Mouse (Mus musculus) activated CD4-positive, CD25-positive, alpha-beta regulatory T cell, adult 9 weeks (primary cell): ENCODE results near the gene Mnt. TPM values are rescaled to one million over a fixed set of nuclear protein-coding genes. Genes with fewer than 3 reads are reported as not detected.

ENCODE experiments used
- polyA plus RNA-seq: library from polyadenylated mRNA; unstranded; fragments of 100-300 nt; shearing (Covaris generic); gene quantifications from one replicate; pipeline ENCODE4 v1.2.1, GENCODE M21; 2017

The Mnt gene
- polyA plus RNA-seq, result 7.1 TPM

DNA sequence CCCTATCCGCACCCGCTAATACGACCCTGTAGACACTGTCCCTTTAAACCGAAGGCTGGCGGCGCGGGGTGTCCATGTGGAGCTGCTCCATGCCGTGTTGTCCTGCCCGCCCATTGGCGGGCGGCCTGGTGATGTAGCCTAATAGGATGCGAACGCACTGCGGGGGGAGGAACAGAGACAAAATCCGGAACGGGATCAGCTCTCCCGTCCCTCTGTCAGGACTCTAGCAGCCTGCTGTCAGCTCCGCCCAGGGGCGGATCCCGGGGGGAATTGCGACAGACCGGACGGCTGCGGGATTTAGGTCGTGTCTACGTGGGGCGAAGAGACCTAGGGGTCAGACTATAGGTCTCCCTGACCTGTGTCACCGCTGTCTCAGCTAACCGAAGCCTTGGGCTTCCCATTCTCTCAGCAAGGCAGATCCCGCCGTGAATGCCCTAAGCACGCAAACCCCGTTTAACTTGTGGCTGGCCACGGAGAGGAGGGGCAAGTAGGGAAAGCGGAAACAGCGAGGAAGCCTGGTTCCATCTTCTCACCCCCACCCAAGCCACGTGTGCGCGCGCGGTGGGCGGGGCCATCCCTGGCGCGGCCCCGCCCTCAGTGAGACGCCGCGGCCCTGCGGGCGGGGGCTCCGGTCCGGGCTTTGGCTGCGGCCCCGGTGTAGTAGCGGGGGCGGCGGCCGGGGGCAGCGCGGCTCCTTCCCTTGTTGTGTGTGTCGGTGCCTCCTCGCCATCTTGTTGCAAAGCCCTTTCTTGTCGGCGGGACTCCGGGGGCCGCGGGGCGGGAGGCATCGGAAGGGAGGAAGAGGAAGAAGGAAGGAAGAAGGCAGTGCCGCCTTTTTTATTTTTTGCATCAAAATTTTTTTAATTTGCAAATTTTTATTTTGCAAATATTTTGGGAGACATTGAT lies at the start of gene Mnt:
Mnt (plus strand) TSS at position 665 of the 906 bp plus-strand sequence.

Other genes starting within 250 kb of the Mnt start
- 4.3 TPM for gene Rap1gap2, start 220.0 kb upstream of the Mnt start, polyA plus RNA-seq
- not detected for gene Ccdc92b, start 211.3 kb upstream of the Mnt start, polyA plus RNA-seq
- gene Cluh, start 181.4 kb upstream of the Mnt start, polyA plus RNA-seq, result 7.6 TPM
- gene Pafah1b1, start 106.2 kb upstream of the Mnt start, polyA plus RNA-seq, result 78.0 TPM
- 48.8 TPM for gene Mettl16, start 60.1 kb upstream of the Mnt start, polyA plus RNA-seq
- gene Sgsm2, start 66.1 kb downstream of the Mnt start, polyA plus RNA-seq, result 1.7 TPM
- gene Tsr1, start 67.2 kb downstream of the Mnt start, polyA plus RNA-seq, result 63.6 TPM
- 40.0 TPM for gene Smg6, start 94.9 kb downstream of the Mnt start, polyA plus RNA-seq
- gene Srr, start 95.0 kb downstream of the Mnt start, polyA plus RNA-seq, result 11.8 TPM